Mouse (Mus musculus) myocyte (in vitro differentiated cells): Measurements from ENCODE around the gene Morn1.
A peak's percentile ranks its signal among the peaks of the same experiment; 100 is the strongest.

Experiments
- E2F4 ChIP-seq: IDR thresholded peaks from one replicate; pipeline ENCODE4 v1.6.1; 2011; ENCODE audit warnings: mild to moderate bottlenecking, control low read depth, moderate library complexity; ENCODE audit not compliant: insufficient read depth
- MAX ChIP-seq: IDR thresholded peaks from one replicate; pipeline ENCODE4 v1.6.1; 2011; ENCODE audit warnings: low read depth, mild to moderate bottlenecking, control low read depth
- MYOG ChIP-seq, 3 experiments: IDR thresholded peaks; one replicate each; pipeline ENCODE4 v1.6.1; 2011; ENCODE audit warnings: control low read depth in 2 of 3, low read depth in 2 of 3, mild to moderate bottlenecking in 2 of 3; ENCODE audit not compliant: insufficient read length in 2 of 3, control insufficient read depth in 1 of 3, insufficient read depth in 1 of 3
- POLR2A ChIP-seq: IDR thresholded peaks from one replicate; pipeline ENCODE4 v1.6.1; 2011; ENCODE audit warnings: low read depth, mild to moderate bottlenecking, control low read depth, moderate library complexity; ENCODE audit not compliant: insufficient read length
- SRF ChIP-seq: IDR thresholded peaks from one replicate; pipeline ENCODE4 v1.6.1; 2011; ENCODE audit warnings: low read depth; ENCODE audit not compliant: control insufficient read depth, insufficient read length
- TCF12 ChIP-seq: IDR thresholded peaks from one replicate; pipeline ENCODE4 v1.6.1; 2011; ENCODE audit warnings: mild to moderate bottlenecking, control low read depth; ENCODE audit not compliant: poor library complexity, insufficient read depth, severe bottlenecking
- USF1 ChIP-seq: IDR thresholded peaks from one replicate; pipeline ENCODE4 v1.6.1; 2011; ENCODE audit warnings: low read depth, mild to moderate bottlenecking, control low read depth, moderate library complexity

GRCm38 (mm10) chr4:155065970-155066833, 20.2 kb upstream of the Morn1 start:
- TF ChIP-seq MAX, result no peak
- no peak for TF ChIP-seq POLR2A
- TF ChIP-seq TCF12, result no peak
- TF ChIP-seq USF1, result peak; percentile 68
- no peak for TF ChIP-seq SRF
- TF ChIP-seq MYOG (IDR thresholded peaks at IDR 0.05; ENCODE audit: control insufficient read depth in 1 of 3, insufficient read depth in 1 of 3, insufficient read length in 2 of 3, low read depth in 2 of 3), result no peak
- TF ChIP-seq E2F4, result no peak
